Comparison of ENCODE assay signal across 8 mouse cellular contexts in genomic region chr2:71598778-71599177, GRCm38 (mm10). TPM values are rescaled to one million over a fixed set of nuclear protein-coding genes. Genes with fewer than 3 reads are reported as not detected.
DNase-seq lines count a peak whose midpoint lies in the region; ATAC-seq lines count a peak whose summit lies in the region.

No protein-coding gene starts in this region.

- H3K9me3 ChIP-seq in intestine, embryonic 15.5 days = no peaks in the 10 kb centered on the region

- H3K36me3 ChIP-seq in intestine, embryonic 15.5 days = no peaks in the 10 kb centered on the region

- peak overlapping the region; percentile 31; the same call in 1 of the 2 replicates for H3K4me2 ChIP-seq in intestine, embryonic 15.5 days (replicated peaks)

- intact Hi-C loops in left cerebral cortex, postnatal 14 days (cut with DNase I) = loop anchor here (1.0 kb wide), 1 partner anchor 218 kb away; no protein-coding TSS in a partner anchor

- no peak overlapping the region for H3K4me3 ChIP-seq in intestine, embryonic 15.5 days (replicated peaks)

- no peaks in the 10 kb centered on the region for H3K27me3 ChIP-seq in intestine, embryonic 15.5 days (replicated peaks)

- WGBS in intestine, embryonic 15.5 days = 14% methylated on average over 5 of the region's 5 CpGs

- peak; percentile 89 for ATAC-seq in intestine, embryonic 15.5 days

- H3K27ac ChIP-seq in intestine, embryonic 15.5 days = no peak overlapping the region

- no peaks in the 10 kb centered on the region for H3K4me1 ChIP-seq in intestine, embryonic 15.5 days (replicated peaks)

- H3K9ac ChIP-seq in intestine, embryonic 15.5 days = no peak overlapping the region

- peak; percentile 89 for DNase-seq in adipocyte (ENCODE audit: low spot score)
- DNase-seq in embryo, embryonic 10 days (ENCODE audit: low spot score) = peak; percentile 97
- peak; percentile 33 for DNase-seq in gastrocnemius, postnatal 25 days
- peak; percentile 86 to 89 for DNase-seq in left cerebral cortex, postnatal 14 days (ENCODE audit: low spot score in 2 of 2)
- DNase-seq in mesoderm, embryonic 11.5 days (ENCODE audit: low read depth, low spot score) = peak; percentile 90
- peak; percentile 78 for DNase-seq in right cerebral cortex, postnatal 4 days
- peak; percentile 64 for DNase-seq in yolk sac, embryonic 10.5 days (ENCODE audit: low spot score)

RNA-seq across cellular contexts. Expression of gene Dlx2, which starts 52.2 kb away (rescaled TPM):
- total RNA-seq in gastrocnemius, postnatal 25 days (2021) = not detected
- 3.2 and 4.7 TPM in 2 replicates for polyA plus RNA-seq in intestine, embryonic 15.5 days (2015; fragmentation: Nextera tagmentation; extraction: Ambion mirVana)
- total RNA-seq in left cerebral cortex, postnatal 14 days (2021) = 1 to 10 TPM; 4.7 to 6.9 TPM

Comparison
In these comparisons a context has a peak if more than half of its experiments do, and no peak if none do; other contexts are left out.
1. DNase-seq: peak in every context shown above with its lines; median percentile 97 in embryo, embryonic 10 days; 90 in mesoderm, embryonic 11.5 days; 89 in adipocyte; 88 in left cerebral cortex, postnatal 14 days; 78 in right cerebral cortex, postnatal 4 days; 64 in yolk sac, embryonic 10.5 days; 33 in gastrocnemius, postnatal 25 days.
2. RNA of gene Dlx2, which starts 52.2 kb away (total RNA-seq): 4.7 to 6.9 TPM in left cerebral cortex, postnatal 14 days; not detected in gastrocnemius, postnatal 25 days; every median in the first group is over 4 times any median in the second.